Mouse (Mus musculus): ENCODE data around the gene Tnks1bp1.

Tnks1bp1 gene

DNA sequence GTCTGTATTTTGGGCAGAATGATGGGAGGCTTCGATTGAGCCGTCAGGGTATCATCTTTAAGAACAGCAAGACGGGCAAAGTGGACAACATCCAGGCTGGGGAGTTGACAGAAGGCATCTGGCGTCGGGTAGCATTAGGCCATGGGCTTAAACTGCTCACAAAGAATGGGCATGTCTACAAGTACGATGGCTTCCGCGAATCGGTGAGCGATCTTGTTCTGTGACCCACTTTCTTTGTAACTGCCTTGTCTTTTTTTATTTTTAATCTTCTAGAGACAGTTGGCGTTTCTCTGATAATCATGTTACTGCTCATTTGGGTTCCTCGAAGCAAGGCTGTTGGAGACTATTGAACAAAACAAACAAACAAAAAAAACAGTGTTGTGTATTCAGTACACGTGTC, 9.5 kb upstream of the Tnks1bp1 start:
- no peak for DNase-seq (ENCODE audit: low spot score)

GRCm38 (mm10) chr2:85043623-85044022, 4.2 kb upstream of the Tnks1bp1 start:
- DNase-seq (ENCODE audit: low spot score): no peak

- DNase-seq (ENCODE audit: low spot score): no peak
Measured at GRCm38 (mm10) chr2:85046222-85046621, 1.6 kb upstream of the Tnks1bp1 start.

- no peak for DNase-seq (ENCODE audit: low spot score)
Measured at GRCm38 (mm10) chr2:85047081-85047480, 741 bp upstream of the Tnks1bp1 start.

- peak; percentile 29 for DNase-seq (ENCODE audit: low spot score)
Measured at GRCm38 (mm10) chr2:85048168-85048751, 438 bp downstream of the Tnks1bp1 start.

DNA sequence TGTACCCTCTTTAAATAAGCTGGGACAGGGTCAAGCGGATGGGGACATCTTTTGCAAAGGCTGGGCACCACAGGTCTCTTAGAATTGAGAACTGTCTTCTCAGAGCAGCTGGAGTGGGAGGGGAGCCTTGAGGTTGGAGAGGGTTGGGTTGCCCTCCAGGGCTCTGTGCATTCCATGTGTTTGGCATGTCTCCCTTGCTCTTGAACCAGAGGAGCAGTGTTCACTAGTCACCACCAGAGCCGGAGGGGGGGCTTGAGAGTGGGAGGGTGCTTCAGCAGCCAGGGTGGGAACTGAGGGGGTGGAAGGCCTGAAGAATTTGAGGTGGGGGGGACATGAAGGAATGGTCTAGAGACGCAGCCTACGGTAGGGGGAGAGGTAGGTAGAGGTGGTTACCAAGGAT, 1.5 kb downstream of the Tnks1bp1 start:
- no peak for DNase-seq (ENCODE audit: low spot score)

DNA sequence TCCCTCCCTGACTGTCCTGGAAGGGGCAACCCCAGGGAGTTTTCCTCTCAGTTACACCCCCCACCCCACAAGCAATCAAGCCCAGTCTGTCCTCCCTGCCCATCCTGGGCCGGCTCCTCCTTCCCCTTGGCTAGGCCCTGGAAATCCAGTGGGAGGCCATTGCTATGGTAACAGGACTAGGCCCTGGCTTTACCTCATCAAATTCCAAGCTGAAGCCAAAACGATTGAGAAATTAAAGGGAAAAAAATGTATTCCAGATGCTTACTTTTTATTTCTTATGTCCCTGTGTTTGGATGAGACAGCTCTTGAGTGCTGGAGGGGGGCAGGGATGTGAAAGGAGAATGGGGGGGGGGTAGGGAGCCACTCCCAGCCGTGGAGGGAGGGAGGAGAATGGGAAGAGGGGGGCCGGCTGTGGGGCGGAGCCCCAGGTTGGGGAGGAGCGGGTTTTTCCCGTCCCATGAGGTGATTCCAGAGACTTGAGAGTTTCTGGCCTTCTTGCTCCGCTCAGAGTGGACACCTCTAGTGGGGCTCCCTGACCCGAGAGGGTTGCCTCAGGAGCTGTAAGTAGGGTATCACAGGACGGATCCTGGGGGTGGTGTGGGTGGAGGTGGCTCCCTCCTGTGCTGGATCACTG, 2.3 kb downstream of the Tnks1bp1 start:
- DNase-seq (ENCODE audit: low spot score): peak; percentile 22

DNA sequence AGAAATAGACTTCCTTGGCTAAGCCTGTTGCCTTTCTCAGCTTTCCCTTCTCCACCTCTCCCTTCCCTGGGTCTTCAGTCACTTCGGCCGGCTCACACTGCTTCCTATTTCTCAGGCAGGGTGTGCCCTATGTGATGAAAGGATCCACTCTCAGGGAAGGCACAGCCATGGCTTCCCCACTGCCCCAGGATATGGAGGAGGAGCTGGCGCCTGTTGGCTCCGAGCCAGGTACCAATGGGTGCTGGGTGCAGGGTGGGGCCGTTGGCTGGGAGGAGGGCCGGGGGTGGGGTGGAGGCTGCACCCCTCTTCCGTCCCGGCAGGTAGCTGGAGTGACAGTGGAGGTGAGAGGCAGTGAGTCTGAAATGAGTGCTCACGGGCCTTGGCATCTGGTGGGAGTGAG, 2.9 kb downstream of the Tnks1bp1 start:
- no peak for DNase-seq (ENCODE audit: low spot score)

GRCm38 (mm10) chr2:85053192-85053816, 5.5 kb downstream of the Tnks1bp1 start:
- DNase-seq (ENCODE audit: low spot score): no peak

DNA sequence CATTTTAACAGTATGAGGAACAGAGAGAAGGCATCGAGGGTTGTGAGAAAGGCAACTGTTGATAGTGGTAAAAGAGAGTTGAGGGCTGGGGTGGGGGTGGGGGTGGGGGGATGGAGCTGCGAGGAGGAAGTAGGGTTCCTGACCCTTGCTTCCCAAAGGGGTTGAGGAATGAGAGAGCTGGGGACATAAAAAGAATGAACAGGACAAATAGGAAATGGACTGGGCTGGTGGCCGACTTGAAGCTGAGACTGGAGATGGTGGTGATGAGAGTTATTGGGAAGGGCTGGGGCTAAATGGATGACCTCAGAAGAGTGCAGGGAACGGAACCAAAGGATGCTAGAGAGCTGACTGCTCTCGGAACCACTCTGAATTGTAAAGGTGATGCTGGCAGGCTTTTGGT, 8.9 kb downstream of the Tnks1bp1 start:
- DNase-seq (ENCODE audit: low spot score): no peak

- DNase-seq (ENCODE audit: low spot score): no peak
Measured at GRCm38 (mm10) chr2:85059677-85060076, 11.9 kb downstream of the Tnks1bp1 start.

DNA sequence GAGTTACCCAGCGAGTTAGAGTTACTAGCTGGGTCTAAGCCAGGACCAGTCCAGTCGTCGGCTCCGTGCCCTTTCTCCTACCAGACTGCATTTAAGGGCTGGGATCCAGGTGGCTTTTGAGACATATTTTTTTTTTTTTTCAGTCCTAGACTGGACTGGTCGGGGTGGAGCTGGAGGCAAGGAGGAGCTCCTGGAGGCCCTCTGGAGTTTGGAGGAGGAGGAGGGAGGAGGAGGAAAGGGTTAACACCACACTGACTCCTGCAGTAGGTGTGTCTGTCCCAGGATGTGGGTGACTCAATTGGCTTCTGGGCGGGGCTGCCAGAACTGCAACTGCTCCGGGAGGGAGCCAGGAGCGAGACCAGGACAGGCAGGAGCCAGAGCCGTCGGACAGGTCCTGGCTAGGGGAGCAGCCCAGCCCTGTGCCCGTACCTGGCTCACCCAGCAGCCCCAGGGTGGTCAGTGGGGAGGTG, 12.8 kb downstream of the Tnks1bp1 start:
- no peak for DNase-seq (ENCODE audit: low spot score)

- no peak for DNase-seq (ENCODE audit: low spot score)
Measured at GRCm38 (mm10) chr2:85061107-85061541, 13.3 kb downstream of the Tnks1bp1 start.

DNA sequence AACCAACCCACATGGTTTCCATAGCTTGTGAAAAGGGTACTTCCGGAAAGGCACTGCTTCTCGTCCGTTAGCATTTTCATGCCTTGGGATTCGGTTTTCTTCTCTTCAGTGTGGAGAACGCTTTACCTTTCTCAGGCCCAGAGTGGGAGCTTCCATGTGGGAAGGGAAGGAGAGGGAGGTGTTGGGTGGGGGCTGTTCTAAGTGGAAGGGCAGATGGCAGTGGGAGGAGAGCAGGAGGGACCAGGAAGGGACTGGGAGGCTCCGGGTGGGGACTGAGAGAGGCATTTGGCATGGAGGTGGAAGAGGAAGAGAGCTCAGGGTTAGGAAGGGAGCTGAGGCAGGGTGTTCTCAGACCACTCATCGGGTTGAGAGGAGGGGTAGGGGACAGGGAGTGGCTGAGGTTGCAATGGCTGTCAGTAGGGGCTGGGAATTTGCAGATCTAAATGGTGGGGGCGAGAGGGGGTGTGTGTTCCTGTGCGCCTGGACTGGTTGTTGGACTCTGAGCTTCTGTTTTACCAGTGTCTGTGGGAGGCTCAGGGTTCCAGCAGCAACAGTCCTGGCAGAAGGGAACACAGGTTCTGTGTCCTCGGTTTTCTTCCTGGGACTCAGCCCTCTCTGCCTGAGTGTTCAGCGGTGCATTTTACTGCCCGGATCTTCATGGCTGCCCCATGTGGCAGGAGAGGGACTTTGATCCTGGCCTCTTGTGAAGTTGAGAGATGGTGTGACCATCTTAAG, 17.5 kb downstream of the Tnks1bp1 start:
- peak; percentile 27 for DNase-seq (ENCODE audit: low spot score)

- DNase-seq (ENCODE audit: low spot score): no peak
Measured at GRCm38 (mm10) chr2:85066937-85067336, 19.1 kb downstream of the Tnks1bp1 start.

DNA sequence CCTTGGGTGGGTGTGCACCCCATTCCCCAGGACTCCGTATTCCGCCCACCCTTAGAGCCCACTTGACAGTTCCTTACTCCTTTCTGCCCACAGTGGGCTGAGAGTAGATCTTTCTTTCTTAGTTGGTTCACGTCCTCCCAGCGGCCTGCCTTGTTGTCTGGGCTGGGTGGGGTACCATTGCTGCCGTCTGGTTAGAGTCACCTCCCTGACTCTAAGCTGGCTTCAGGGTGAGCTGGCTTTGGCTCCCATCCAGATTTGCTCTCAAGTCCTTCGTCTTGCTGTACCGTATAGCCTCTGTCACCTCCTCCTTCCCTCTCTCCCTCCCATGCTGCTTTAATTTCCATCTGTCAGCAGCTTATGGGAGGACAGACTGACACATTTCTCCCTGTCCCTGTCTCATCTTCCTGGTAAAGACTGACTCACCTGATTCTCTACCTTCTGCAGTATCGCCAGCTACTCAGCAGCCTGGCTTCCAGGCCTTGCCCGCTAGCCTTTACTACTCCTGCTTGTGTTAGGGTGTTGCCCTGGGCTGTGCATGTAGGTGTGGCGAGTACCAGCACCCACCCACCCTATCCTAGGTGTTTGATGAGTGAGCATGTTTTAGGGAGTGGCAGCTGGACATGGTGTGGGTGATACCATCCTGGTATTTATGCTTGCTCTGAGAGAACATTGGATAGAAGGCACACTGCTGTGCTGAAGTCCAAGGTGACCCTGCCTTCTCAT, 20.2 kb downstream of the Tnks1bp1 start:
- DNase-seq (ENCODE audit: low spot score): no peak

- no peak for DNase-seq (ENCODE audit: low spot score)
Measured at GRCm38 (mm10) chr2:85068626-85069025, 20.8 kb downstream of the Tnks1bp1 start.

DNA sequence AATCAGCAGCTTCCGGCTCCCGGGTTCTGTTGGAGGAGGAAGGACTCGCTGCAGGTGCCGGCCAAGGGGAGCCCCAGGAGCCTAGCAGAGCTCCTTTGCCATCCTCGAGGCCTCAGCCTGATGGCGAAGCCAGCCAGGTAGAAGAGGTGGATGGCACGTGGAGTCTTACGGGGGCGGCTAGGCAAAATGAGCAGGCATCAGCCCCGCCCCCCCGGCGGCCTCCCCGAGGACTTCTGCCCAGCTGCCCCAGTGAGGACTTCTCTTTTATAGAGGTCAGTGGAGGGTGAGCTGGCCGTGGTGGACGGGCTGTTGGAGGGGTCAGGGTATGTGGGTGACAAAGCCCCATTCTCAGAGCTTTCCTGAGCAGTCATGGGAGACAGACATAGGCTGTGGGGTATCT, 22.3 kb downstream of the Tnks1bp1 start:
- no peak for DNase-seq (ENCODE audit: low spot score)

GRCm38 (mm10) chr2:85071921-85072320, 24.1 kb downstream of the Tnks1bp1 start:
- no peak for DNase-seq (ENCODE audit: low spot score)

- no peak for DNase-seq (ENCODE audit: low spot score)
Measured at GRCm38 (mm10) chr2:85073751-85074150, 25.9 kb downstream of the Tnks1bp1 start.

DNA sequence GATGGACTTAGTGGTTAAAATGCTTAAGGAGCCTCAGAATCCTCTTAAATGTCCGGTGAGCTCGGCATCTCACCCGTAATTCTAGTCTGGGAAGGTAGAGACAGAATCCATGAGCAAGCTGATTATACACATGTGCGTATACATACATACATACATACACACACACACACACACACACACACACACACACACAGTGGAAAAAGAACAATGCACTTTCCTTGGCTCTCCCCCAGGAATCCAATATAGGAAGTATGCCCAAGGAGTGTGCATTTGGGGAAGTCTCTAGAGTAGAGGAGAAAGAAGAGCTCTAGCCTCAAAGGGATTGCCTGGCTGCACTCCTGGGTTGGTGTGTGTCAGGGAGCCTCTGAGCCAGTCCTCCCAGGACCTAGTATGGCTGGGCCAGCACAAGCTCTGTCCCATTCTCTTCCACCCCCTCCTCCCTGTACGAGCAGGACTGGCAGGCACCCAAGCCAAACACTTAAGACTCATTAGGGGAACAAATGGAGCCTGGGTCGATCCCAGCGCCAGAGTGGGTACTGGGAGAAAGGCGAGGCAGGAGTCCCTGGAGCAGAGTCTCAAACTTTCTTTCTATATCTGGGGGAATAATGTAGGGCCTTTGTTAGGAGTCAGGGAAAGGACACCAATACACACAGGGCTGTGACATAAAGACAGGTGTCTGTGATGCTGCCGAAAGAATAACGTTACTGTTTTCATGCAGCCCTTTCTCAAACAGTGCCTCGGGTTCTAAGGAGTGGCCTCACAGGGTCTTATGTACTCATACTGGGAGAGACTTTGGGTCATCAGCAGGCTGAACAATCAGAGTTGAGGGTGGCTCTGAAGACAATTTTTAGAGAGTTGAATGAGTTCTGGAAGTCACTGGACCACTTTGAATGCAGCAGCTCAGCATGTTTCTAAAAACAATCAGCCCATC, 41.2 kb downstream of the Tnks1bp1 start:
- no peak for DNase-seq (ENCODE audit: low spot score)

Measured in layer of hippocampus, adult 9-10 months (tissue).